Mouse (Mus musculus) adrenal gland, postnatal 25 days (tissue): ENCODE results near the gene Psap. TPM values are rescaled to one million over a fixed set of nuclear protein-coding genes. Genes with fewer than 3 reads are reported as not detected.
"Not testable (repeated sequence)": the region's sequence is repeated elsewhere in the genome, so short reads cannot be mapped to it uniquely, and the experiment has no call there.

Source experiments
- DNase-seq: peaks from one replicate; pipeline ENCODE4 v3.0.0; 2021; ENCODE audit warnings: mixed read lengths
- long read RNA-seq: library from polyadenylated mRNA; stranded (forward); transcript quantifications from one replicate; pipeline ENCODE4 v2.0.0, GENCODE M21; 2021
- total RNA-seq: library from RNA; stranded (reverse); gene quantifications from 2 replicates; pipeline ENCODE4 v1.2.3, GENCODE M21; 2021

The Psap gene
- total RNA-seq = 910 and 984 TPM in 2 replicates
- long read RNA-seq, transcript Psap-202 (14 exons, 2,646 nt) = major isoform, 92 of 185 reads
- long read RNA-seq, transcript Psap-201 (14 exons, 2,654 nt) = minor isoform, 18 of 185 reads
- long read RNA-seq, partial matches to known transcripts = 60 of 185 reads
- long read RNA-seq, other reads (novel, unspliced or antisense) = 15 of 185 reads

DNA sequence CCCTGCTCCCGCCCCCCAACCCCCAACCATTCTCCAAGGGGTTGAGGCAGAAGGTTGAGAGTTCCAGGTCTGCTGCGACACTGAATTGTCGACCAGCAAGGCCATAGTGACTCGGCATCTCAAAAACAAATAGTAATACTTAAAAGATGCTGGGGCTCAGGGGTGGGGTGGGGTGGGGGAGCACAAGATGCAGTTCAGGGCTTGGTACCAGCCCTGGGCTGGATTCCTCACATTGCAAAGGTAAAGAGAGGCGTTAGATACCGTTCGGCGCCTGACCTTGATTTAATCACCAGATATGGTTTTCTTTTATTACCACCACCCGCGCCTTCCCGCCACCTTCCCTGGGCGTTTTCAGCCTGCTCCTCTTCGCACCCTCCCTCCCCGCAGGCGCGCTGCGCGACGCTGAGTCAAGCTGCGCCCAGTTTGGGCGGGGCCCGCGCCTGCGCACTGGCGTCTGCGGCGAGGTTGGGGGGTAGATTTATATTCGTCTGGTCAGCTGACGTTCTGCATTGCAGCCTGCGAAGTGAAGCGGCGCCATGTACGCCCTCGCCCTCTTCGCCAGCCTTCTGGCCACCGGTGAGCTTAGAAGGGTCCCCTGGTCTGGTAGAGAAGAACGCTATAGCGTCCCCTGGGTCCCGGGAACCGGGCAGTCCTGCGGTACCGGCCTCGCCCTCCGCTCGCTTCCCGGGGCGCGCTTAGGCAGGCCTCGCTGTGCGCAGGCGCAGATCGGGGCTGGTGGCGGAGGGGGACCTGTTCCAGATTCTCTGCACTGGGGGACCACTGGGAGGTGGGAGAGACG, at the start of gene Psap:
Gene Psap, plus strand, starts transcription at position 421 of the 799 bp plus-strand sequence.
- DNase-seq = peak; percentile 97

DNA sequence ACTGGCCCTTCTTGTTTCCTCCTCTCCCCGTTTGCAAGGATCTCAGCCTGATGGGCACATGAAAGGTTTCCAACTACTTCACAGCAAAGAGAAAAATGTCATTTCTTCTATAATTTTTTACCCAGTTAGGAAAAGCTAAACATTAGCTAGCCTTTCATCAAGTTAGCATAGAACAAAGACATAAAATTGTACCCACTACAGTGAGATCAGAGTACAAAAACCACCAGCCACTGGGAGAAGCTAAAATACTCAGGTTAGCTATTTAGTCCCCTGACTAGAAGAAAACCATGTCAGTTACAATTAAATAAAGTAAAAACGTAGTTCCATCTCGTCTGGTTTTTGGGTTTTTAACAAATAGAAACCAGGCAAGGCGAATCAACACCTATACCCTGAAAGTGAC, 49.8 kb upstream of the Psap start:
- no peak for DNase-seq

DNA sequence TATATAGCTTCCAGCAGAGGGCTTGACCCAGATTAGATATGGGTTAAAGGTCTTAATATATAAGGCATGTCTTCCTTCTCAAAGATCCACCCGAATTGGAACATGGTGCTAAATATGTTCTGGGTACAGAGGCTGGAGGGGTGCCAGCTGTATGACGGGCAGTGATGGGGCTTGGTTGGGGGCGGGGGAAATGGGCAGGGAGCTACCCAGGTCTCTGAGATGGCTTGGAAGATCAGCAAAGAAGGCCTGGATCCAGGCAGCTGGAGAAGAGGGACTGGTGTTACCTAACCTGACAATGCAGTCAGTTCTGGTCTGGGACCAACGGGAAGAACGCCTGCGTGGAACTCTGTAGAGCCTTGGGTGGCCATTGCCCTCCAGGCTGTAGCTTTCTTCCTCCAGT, 48.3 kb upstream of the Psap start:
- DNase-seq = no peak

DNA sequence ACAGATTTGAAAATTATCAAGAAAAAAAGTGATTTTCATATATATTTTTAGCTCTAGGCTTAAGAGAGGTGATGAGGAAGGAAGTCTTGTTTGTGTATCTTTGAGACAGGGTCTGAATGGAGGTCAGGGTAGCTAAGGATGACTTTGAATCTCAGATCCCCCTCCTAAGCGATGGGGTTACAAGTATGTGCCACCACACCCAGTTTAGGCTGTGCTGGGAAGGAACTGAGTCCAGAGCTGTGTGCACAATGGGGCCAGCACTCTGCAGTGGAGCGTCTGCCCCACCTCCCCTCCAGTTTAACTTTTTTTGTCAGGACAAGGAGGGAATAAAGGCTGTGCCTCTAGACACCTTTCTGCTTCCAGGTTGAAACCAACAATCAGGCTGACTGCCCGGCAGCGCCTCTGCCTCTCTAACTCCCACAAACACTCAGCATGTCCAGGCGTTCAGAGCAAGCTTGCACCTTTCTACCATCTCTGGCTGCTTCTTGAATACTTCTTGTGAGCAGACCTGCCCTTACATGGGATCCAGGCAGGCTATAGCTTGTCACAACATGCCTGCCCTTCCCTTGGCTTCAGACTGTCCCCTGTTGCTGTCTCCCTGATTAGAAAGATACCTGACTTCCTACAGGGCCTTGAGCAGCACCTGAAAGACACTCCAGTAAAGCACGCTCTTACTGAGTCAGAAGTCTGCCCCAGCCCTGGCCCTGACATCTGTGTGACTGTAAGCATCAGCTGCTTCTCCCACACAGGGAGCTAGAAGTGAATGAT, 46.9 kb upstream of the Psap start:
- DNase-seq = no peak

DNA sequence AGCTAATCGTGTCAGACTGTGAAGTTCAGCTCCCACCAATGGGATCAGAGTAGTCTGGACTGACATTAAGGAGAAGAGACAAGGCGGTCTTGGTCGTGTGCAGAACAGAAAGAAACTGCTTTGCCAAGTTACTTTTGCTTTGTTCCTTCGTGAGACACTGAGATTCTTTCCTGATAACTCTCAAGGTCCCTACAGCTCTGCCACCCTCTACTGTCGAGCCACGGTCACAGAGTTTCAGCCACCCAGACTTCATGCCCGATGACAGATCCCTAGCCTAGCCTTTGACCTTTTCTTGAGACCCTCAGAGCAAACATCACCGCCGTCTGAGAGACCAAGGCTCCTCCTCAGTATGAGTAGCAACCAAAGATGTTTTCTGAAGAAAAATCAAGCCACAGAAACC, 43.4 kb upstream of the Psap start:
- no peak for DNase-seq

DNA sequence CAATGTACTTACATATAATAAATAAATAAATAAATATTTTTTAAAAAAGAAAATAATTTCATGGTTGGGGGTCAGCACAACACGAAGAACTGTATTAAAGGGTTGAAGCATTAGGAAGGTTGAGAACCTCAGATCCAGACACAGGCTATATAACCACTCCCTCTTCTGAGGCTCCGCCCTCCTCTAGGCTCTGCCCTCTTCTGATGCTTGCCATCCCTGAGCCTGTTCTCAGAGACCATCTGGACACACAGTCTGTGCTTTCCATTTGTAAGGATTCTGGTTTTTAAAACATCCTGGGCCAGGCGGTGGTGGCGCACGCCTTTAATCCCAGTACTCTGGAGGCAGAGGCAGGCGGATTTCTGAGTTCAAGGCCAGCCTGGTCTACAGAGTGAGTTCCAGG, 41.6 kb upstream of the Psap start:
- not testable (repeated sequence) for DNase-seq

DNA sequence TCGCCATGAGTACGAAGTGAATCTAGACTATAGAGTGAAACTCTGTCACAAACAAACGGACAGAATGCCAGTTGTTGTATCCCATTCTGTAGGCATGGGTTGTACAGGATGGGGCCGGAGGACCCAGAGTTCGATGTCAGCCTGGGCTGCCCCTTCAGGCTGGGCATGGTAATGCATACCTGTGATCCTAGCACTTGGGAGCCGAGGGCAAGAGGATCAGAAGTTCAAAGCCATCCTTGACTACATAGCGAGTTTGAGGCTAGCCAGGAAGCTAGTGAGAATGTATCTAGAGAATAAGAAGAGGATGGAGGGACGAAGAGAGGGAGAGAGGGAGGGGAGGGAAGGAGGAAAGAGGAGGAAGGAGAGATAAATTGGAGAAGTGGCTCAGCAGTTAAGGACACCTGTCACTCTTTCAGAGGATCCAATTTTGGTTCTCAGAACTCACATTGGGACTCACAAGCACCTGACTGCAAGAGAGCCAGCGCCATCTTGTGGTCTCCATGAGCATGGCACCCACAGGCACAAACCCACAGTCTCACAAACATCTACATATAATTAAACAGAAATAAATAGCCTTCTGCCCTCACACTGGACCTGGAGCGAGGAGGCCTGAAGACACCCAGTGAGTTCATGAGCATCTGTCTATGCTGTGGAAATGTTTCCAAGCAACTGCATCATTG, 39.8 kb upstream of the Psap start:
- DNase-seq = peak; percentile 69

DNA sequence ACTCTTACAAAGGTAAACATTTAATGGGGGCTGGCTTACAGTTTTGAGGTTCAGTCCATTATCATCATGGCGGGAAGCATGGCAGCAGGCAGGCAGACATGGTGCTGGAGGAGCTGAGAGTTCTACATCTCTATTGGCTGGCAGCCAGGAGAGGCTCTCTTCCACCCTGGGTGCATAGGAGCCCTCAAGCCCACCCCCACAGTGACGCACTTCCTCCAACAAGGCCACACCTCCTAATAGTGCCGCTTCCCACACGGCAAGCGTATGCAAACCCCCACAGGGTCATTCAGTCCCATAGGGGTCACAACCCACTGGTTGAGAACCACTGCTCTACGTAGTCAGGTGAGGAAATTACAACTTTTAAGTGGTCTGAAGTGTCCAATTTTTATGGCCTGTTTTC, 37.0 kb upstream of the Psap start:
- no peak for DNase-seq

DNA sequence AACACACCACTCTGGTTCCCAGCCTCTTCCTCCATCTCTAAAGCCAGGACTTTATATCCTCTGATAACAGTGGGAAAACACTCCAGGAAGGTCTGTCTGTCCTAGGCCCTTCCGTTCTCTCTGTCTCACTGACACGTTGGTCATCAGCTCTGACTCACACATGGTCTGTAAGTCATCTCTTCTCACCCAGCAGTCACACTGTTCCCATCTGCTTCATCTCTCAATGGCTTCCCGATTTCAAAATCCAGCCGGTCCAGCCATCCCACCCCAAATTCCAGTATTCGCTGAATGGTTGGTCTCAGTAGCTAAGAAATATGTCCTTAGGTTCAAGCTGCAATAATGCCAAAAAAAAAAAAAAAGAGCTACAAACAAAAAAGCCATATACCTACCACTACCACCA, 33.5 kb upstream of the Psap start:
- no peak for DNase-seq

DNA sequence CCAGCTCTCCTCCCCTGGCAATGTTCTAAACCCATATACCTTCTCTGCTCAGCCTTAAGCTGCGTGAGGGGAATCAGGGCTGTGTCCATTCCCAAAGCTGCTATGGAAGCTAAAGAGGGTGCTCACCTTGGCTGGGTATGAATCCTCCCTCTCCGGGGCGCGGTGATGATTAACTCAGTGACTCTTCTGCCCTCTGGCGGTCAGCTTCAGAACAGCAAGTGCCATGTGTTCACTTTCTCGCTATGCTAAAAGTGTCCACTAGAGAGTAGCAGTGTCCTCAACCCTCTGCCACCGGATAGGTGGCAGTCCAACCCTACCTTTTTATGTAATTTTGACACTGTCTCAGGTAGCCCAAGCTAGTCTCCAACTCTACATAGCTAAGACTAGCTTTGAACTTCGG, 32.4 kb upstream of the Psap start:
- peak; percentile 87 for DNase-seq

DNA sequence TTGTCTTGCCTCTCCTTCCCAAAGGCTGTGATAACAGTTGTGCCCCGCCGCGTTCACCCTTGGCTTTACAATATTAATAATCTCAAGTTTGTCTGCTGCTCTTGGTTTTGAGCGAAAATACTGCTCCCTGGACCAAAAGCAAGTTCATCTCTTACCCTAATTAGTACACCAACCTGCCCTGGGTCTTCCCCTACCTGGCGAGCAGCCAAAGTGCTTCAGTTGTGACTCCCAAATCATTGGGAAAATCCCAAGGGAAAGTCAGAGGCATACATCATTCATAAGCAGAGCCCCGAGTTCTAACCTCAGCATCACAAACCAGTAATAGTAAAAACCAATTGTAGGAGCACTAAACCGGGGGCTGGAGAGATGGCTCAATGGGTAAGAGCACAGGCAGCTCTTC, 31.8 kb upstream of the Psap start:
- DNase-seq = no peak

DNA sequence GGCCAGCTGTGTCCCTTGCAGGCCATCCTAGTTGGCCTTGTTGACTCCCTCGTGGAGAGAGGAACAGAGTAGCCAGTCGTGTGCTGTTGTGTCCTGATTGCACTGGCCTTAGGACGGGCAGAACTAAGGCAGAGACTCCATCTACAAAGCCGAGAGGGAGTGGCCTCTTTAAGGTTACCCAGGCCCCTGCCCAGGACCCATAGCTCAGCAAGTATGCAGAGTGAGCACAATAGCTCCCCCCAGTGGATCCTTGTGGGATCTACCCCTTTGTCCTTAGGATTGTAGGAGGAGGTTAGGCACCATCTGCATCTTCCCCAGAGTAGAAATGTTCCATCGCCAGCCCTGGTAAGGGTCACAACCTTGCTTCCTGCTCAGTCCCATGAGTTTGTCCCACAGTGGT, 30.9 kb upstream of the Psap start:
- DNase-seq = peak; percentile 56

DNA sequence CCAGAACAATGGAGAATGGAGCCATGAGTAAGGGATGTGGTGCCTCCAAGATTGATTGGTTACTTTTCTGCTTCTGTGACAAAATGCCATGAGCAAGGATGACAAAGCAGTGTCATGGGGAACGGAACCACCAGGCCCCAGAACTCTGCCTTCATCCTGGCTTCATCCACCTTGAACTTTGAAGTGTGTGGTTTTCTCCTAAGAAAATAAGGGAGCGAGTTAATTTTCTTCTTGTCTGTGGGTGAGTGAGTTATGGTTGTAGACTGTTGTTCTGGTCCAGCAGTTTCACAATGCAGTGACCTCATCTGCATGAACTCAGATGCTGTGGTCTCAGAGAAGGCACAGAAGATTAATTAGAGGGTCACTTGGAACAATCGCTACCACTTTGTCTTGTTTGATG, 29.1 kb upstream of the Psap start:
- DNase-seq = not testable (repeated sequence)

DNA sequence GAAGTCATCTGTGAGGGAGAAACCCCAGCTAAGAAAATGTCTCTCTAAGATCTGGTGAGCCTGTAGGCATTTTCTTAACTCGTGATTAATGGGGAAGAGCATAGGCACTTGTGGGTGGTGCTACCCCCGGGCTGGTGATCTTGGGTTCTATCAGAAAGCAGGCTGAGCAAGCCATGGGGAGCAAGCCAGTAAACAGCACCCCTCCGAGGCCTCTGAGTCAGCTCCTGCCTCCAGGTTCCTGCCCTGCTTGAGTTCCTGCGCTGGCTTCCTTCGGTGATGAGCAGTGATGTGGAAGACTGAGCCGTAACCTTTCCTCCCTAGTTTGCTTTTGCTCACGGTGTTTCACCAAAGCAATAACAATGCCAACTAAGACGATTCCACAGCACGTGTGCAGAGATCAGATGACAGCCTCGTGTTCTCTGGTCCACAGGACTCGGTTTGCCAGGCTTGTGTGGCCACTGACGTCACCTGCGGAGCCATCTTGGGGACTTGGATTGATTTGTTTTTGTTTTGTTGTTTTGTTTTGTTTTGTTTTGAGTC, 26.9 kb upstream of the Psap start:
- DNase-seq = no peak

DNA sequence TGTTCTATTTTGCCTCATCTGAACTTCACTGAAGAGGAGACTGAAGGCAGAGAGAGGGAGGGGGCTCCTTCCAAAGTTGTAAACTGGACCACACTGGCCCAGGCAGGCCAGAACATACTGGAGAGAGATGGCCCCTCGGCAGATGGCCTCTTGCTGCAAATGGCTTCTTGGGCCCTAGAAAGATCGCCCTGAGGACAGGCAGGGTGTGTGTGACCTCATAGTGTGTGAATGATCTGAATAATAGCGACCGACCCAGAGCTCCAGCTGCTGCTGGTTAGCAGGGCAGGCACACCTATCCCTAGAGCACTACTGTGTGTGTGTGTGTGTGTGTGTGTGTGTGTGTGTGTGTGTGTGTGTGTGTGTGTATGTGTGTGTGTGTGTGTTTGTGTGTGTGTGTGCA, 25.2 kb upstream of the Psap start:
- DNase-seq = no peak

DNA sequence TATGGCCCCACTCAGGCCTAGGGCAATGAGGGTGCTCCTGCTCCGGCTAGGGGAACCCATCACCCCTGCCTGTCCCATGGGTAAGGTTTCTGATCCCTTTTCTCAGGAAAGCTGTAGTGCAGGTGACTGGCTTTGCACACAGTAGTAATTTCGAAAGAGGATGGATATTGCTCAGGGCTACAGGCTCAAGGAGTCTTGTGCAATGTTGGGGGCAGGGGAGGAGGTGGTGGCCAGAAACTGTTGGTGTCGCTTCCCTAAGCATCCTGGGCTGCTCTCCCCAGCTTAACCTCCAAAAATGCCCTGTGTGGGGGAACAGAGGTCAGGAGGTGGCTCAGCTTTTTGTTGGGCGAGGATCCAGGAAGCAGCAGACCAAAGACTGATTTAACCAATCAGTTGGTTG, 24.8 kb upstream of the Psap start:
- DNase-seq = no peak

DNA sequence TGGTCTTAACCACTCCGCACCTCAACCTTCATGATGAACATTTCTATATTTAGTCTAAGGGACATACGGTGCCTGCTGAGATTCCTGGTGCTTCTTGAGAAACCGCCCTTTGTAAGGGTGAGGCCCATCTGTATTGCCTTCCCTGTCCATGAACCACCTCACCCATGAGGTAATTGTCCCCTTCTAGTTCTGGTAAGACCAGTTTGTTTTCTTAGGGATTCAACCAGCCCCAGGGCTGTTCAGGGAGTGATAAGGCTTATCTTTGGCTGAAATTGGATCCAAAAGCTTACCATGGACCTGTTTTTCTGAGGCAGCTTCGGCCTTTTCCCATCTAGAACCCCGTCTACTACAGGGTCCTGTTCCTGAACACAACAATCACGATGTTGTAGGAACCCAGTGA, 21.3 kb upstream of the Psap start:
- no peak for DNase-seq

DNA sequence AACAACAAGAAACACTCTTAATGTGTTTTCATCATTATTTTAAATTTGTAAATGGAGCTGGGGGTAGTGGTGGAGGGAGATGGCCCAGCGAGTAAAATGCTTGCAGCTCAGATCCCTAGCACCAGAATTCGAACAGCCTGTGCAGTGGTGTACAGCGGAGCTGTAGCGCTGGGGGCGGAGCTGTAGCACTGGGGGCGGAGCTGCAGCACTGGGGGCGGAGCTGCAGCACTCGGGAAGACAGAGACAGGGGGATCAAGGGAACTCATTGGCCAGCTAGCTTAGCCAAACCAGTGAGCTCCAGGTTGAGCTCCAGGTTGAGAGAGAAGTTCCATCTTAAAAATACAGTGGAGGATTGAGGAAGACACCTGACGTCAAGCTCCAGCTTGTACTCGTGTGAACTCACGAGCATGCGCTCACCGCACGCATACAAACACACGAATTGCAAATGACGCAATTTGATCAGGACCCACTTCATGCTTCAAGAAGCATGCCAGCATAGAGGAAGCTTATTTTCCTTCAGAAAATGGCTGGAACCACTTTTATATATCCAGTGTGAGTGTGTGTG, 20.1 kb upstream of the Psap start:
- DNase-seq = no peak

DNA sequence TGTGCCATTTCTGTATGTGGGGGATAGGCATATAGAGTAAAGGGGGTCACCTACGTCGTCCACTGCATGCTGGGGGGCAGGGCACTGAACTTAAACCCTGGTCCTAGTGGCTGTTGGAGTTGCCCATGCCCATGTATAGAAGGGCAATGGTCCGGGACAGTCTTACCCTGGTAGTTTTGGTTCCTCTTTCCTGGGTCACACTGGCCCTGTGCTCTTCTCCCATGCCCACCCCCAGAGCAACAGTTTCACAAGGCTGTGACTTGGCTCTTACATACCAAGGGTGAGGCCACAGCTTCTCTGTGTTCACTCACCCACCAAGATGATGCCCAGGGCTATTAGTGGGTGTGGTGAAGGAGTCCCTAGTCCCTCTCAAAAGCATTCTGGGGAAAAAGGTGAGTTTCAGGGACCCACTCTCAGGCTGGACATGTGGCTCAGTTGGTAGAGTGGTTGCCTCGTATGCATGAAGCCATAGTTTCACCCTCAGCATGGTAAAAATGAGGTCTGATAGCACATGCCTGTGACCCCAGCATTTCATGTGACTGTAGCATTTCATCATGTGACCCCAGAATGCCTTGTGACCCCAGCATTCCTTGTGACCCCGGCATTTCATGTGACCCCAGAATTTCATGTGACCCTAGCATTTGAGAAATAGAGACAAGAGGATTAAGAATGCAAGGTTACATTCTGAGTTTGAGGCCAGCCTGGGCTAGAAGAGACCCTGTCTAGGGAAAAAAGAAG, 16.7 kb upstream of the Psap start:
- no peak for DNase-seq

DNA sequence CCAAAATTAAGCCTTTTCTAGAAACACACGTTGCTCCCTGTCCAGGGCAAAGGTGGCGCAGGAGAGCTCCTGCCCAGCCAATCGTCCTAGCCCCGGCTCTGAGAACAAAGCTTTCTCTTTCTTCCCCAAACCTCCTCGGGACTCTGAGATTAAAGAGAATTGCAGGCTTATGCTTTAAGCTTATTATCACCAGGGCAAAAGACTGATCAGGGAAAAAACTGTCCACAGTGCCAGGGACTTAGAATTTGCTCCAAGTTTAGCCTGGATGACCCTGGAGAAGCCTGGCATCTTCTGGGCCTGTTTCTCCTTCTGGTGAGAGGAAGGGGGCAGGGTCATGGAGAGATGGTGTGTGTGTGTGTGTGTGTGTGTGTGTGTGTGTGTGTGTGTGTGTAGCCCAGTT, 15.9 kb upstream of the Psap start:
- no peak for DNase-seq

DNA sequence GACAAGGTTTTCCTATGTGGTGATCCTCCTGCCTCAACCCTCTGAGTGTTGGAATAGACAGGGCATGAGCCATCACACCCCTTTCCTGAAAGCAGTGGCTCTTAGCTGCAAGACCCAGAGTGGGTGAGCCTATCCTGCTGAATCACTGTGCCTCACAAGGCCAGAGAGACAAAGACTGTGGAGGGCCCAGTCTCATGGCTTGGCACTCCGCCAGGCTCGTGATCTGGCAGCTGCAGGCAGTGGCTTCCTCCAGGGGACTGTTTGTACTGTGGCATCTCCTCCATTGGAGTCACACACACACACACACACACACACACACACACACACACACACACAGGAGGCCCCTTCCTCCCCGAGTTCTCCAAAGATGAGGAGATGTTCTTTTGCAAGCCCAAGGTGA, 15.0 kb upstream of the Psap start:
- peak; percentile 97 for DNase-seq

DNA sequence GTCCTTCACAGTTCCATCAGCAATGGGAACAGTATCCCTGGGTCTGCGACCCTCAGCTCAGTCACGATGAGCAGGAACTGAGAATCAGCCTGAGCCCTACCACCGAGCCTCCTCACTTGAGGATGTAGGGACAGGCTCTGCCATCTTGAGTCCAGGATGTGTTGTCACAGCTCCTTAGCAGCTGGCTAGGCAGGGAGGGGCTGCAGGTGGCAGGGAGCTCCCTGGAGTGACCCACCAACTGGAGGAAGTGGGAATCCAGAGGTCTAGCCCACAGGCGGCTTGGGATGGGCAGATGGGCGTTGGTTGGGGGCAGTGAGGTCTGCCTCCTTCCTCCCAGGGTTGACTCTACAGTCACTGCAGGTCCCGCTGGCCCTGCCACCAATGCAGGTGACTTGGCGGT, 14.1 kb upstream of the Psap start:
- DNase-seq = no peak
